Mouse (Mus musculus) megakaryocyte, embryonic 14.5 days (primary cell): ENCODE data around the gene Cdca7l. TPM values are rescaled to one million over a fixed set of nuclear protein-coding genes. Genes with fewer than 3 reads are reported as not detected.

ENCODE experiments used
- H3K27me3 ChIP-seq: replicated peaks from 2 replicates; pipeline ENCODE3; 2012; ENCODE audit warnings: inconsistent platforms
- H3K36me3 ChIP-seq: replicated peaks from 2 replicates; pipeline ENCODE3; 2012; ENCODE audit warnings: low read length, inconsistent platforms, mixed read lengths
- H3K4me1 ChIP-seq: 2 replicates; pipeline ENCODE4 v1.6.1; 2012; ENCODE audit warnings: inconsistent platforms
- H3K4me3 ChIP-seq: replicated peaks from 2 replicates; pipeline ENCODE3; 2012; ENCODE audit warnings: moderate library complexity, mild to moderate bottlenecking, inconsistent platforms
- H3K9me3 ChIP-seq: 2 replicates; pipeline ENCODE4 v1.6.1; 2012; ENCODE audit warnings: inconsistent platforms
- FLI1 ChIP-seq: IDR thresholded peaks from 2 replicates; pipeline ENCODE4 v1.6.1; 2012; ENCODE audit warnings: low read length, inconsistent platforms, mixed read lengths
- GATA1 ChIP-seq: IDR thresholded peaks from 3 replicates; pipeline ENCODE4 v1.6.1; 2012; ENCODE audit warnings: mixed read lengths, low read length, inconsistent platforms, borderline replicate concordance
- polyA plus RNA-seq: library from polyadenylated mRNA; stranded (reverse); fragments of >175 nt; gene quantifications from 2 replicates; pipeline ENCODE4 v1.2.3, GENCODE M21; 2012; ENCODE audit warnings: low replicate concordance; ENCODE audit not compliant: insufficient read depth

Gene Cdca7l
- polyA plus RNA-seq, 1 experiment: 4.1 TPM

GRCm38 (mm10) chr12:117808355-117809326 lies 4.6 kb downstream of the Cdca7l start:
- Histone ChIP-seq H3K27me3 (peaks cover 32% of the 10 kb centered on the region), H3K36me3 (no peaks in the 10 kb centered on the region), H3K9me3 (peaks cover 7% of the 10 kb centered on the region), H3K4me3 (no peak overlapping the region), H3K4me1 (peaks cover 16% of the 10 kb centered on the region)
- no peak for TF ChIP-seq FLI1

- Histone ChIP-seq H3K36me3 (no peaks in the 10 kb centered on the region), H3K4me3 (no peak overlapping the region), H3K9me3 (peaks cover 7% of the 10 kb centered on the region), H3K4me1 (peaks cover 16% of the 10 kb centered on the region), H3K27me3 (peaks cover 32% of the 10 kb centered on the region)
- TF ChIP-seq FLI1: no peak
- no peak for TF ChIP-seq GATA1
Measured at GRCm38 (mm10) chr12:117809327-117810017, 5.4 kb downstream of the Cdca7l start.

DNA sequence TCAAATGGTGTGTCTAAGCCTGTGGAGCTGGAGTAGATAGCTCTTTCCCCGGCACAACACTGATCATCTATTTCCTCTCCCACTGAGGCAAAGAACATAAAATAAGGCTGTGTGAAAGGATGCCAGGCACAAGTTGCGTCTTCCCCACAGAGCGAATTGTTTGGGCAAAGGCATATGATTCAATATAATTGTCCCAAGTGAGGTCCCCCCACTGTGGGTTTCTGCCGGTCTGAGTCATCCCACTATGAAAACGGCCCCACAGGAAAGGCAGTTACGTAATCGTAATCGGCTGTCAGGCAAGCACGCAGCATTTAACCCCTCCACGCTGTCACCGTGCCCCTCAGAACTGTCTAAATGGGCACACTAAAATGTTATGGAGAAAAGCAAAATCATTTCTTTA lies 6.0 kb downstream of the Cdca7l start:
- Histone ChIP-seq H3K36me3 (no peaks in the 10 kb centered on the region), H3K4me3 (peak overlapping the region; percentile 77), H3K9me3 (peaks cover 6% of the 10 kb centered on the region), H3K4me1 (peaks cover 16% of the 10 kb centered on the region), H3K27me3 (peaks cover 30% of the 10 kb centered on the region)
- TF ChIP-seq FLI1 (no peak), GATA1 (no peak)

GRCm38 (mm10) chr12:117820138-117820858 lies 16.2 kb downstream of the Cdca7l start:
- Histone ChIP-seq H3K4me1 (peaks cover 5% of the 10 kb centered on the region; the same call in 1 of the 2 replicates), H3K27me3 (peaks cover 7% of the 10 kb centered on the region), H3K4me3 (no peak overlapping the region), H3K9me3 (no peaks in the 10 kb centered on the region), H3K36me3 (no peaks in the 10 kb centered on the region)
- no peak for TF ChIP-seq GATA1
- TF ChIP-seq FLI1: no peak

- Histone ChIP-seq H3K36me3 (no peaks in the 10 kb centered on the region), H3K27me3 (peaks cover 7% of the 10 kb centered on the region), H3K9me3 (no peaks in the 10 kb centered on the region), H3K4me1 (peaks cover 5% of the 10 kb centered on the region; the same call in 1 of the 2 replicates), H3K4me3 (no peak overlapping the region)
- TF ChIP-seq FLI1 (no peak), GATA1 (no peak)
Measured at GRCm38 (mm10) chr12:117820859-117821221, 16.8 kb downstream of the Cdca7l start.

- Histone ChIP-seq H3K4me3 (no peak overlapping the region), H3K27me3 (peaks cover 4% of the 10 kb centered on the region), H3K4me1 (peaks cover 5% of the 10 kb centered on the region; the same call in 1 of the 2 replicates), H3K36me3 (no peaks in the 10 kb centered on the region), H3K9me3 (no peaks in the 10 kb centered on the region)
- TF ChIP-seq GATA1: no peak
- no peak for TF ChIP-seq FLI1
Measured at GRCm38 (mm10) chr12:117821394-117821793, 17.3 kb downstream of the Cdca7l start.

GRCm38 (mm10) chr12:117828350-117828749 lies 24.3 kb downstream of the Cdca7l start:
- no peaks in the 10 kb centered on the region for H3K36me3 ChIP-seq
- peaks cover 13% of the 10 kb centered on the region for H3K4me1 ChIP-seq
- H3K27me3 ChIP-seq: no peaks in the 10 kb centered on the region
- no peak overlapping the region for H3K4me3 ChIP-seq
- 0 out of 2 replicates have a peak, but pooled peaks cover 6% of the 10 kb centered on the region for H3K9me3 ChIP-seq
- TF ChIP-seq FLI1: no peak
- TF ChIP-seq GATA1: no peak

DNA sequence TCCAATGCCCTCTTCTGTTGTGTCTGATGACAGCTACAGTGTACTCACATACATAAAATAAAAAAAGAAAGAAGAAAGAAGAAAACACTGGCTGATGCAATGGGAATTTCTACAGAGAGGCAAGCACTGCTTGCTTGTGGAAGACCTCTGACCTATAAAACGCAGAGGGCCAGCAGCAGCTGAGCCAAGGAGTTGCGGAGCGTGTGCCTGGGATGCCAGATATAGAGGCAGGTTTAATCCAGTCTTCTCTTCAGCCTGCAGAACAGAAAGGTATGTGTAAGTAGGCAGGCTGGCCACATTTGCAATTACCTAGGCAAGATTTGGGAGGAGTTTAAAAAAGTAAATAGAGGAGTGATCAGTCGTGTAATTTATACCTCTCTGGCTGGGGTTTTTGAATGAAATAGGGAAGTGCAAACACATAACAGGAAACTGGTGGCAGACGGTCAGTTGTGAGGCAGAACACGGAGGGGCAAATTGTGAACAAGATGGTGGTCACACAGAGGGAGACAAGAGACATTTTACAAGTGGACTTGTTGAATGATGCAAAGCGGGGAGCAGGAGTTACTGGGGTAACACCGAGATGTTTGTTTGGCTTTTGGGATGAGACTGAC lies 27.4 kb downstream of the Cdca7l start:
- H3K4me1 ChIP-seq: peaks cover 13% of the 10 kb centered on the region
- no peak for TF ChIP-seq FLI1
- TF ChIP-seq GATA1: no peak
- H3K36me3 ChIP-seq: no peaks in the 10 kb centered on the region
- H3K4me3 ChIP-seq: no peak overlapping the region
- 0 out of 2 replicates have a peak, but pooled peaks cover 6% of the 10 kb centered on the region for H3K9me3 ChIP-seq
- peaks cover 2% of the 10 kb centered on the region for H3K27me3 ChIP-seq

- no peaks in the 10 kb centered on the region for H3K36me3 ChIP-seq
- peaks cover 13% of the 10 kb centered on the region for H3K4me1 ChIP-seq
- 0 out of 2 replicates have a peak, but pooled peaks cover 6% of the 10 kb centered on the region for H3K9me3 ChIP-seq
- peak overlapping the region; percentile 43 for H3K4me3 ChIP-seq
- no peak for TF ChIP-seq GATA1
- TF ChIP-seq FLI1: no peak
- peaks cover 2% of the 10 kb centered on the region for H3K27me3 ChIP-seq
Measured at GRCm38 (mm10) chr12:117832190-117832589, 28.1 kb downstream of the Cdca7l start.
